Mouse (Mus musculus): ENCODE data around the gene Cdk14. TPM values are rescaled to one million over a fixed set of nuclear protein-coding genes. Genes with fewer than 3 reads are reported as not detected.

The Cdk14 gene
- polyA plus RNA-seq, 1 experiment from 2014 or later = 25.5 TPM

GRCm38 (mm10) chr5:4826886-4827285, 593.2 kb downstream of the Cdk14 start:
- no peaks in the 10 kb centered on the region for H3K4me1 ChIP-seq (replicated peaks; ENCODE audit: control insufficient read depth, insufficient read depth, low read length)
- 94% methylated on average over 2 of the region's 2 CpGs for WGBS
- no peak for DNase-seq (ENCODE audit: low spot score)

DNA sequence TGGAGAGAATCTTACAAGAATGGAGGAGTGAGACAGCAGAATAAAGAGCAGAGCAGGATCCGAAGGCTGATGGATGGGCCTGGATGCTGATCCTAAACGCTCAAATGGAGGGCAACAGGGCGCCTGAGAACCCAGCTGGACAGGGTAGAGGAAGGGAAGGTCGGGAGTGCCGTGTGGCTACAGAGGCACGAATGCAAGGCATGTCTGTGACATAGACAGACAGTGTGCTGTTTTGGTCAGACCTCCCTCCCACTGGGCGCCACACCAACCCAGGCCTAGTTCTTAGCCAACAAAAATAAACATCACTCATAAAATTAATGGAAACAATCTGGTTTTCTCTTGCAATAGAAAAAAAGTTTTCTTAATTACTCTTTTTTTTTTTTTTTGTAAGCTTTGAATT, 594.2 kb downstream of the Cdk14 start:
- Histone ChIP-seq H3K27ac (ENCODE audit: low read depth) (no peak overlapping the region), H3K9me3 (ENCODE audit: control insufficient read depth, low read length) (no peaks in the 10 kb centered on the region), H3K27me3 (replicated peaks; ENCODE audit: control insufficient read depth, insufficient read depth, low read length) (no peaks in the 10 kb centered on the region), H3K4me1 (replicated peaks; ENCODE audit: control insufficient read depth, insufficient read depth, low read length) (no peaks in the 10 kb centered on the region), H3K4me3 (ENCODE audit: low read depth, low read length) (no peak overlapping the region), H3K4me2 (ENCODE audit: low read length) (no peak overlapping the region), H3K9ac (ENCODE audit: low read length) (no peak overlapping the region), H3K36me3 (ENCODE audit: control insufficient read depth, insufficient read depth, low read length) (no peaks in the 10 kb centered on the region)
- DNase-seq (ENCODE audit: low spot score) (no peak), ATAC-seq (replicated peaks; ENCODE audit: low FRiP score, low TSS enrichment, low read depth) (no peak)
- WGBS = 56% methylated on average over 7 of the region's 7 CpGs

More at GRCm38 (mm10) chr5:4826886-4827285, 593.2 kb downstream of the Cdk14 start:
- no peak for ATAC-seq (replicated peaks; ENCODE audit: low FRiP score, low TSS enrichment, low read depth)
- Histone ChIP-seq H3K9ac (ENCODE audit: low read length) (no peak overlapping the region), H3K4me3 (ENCODE audit: low read depth, low read length) (no peak overlapping the region), H3K36me3 (ENCODE audit: control insufficient read depth, insufficient read depth, low read length) (no peaks in the 10 kb centered on the region), H3K27me3 (replicated peaks; ENCODE audit: control insufficient read depth, insufficient read depth, low read length) (no peaks in the 10 kb centered on the region), H3K9me3 (ENCODE audit: control insufficient read depth, low read length) (no peaks in the 10 kb centered on the region), H3K4me2 (ENCODE audit: low read length) (no peak overlapping the region), H3K27ac (ENCODE audit: low read depth) (no peak overlapping the region)

- 92% methylated on average over 4 of the region's 4 CpGs for WGBS
- Histone ChIP-seq H3K4me3 (ENCODE audit: low read depth, low read length) (no peak overlapping the region), H3K4me2 (ENCODE audit: low read length) (no peak overlapping the region), H3K27me3 (replicated peaks; ENCODE audit: control insufficient read depth, insufficient read depth, low read length) (no peaks in the 10 kb centered on the region), H3K9me3 (ENCODE audit: control insufficient read depth, low read length) (no peaks in the 10 kb centered on the region), H3K27ac (ENCODE audit: low read depth) (no peak overlapping the region), H3K4me1 (replicated peaks; ENCODE audit: control insufficient read depth, insufficient read depth, low read length) (no peaks in the 10 kb centered on the region), H3K36me3 (ENCODE audit: control insufficient read depth, insufficient read depth, low read length) (no peaks in the 10 kb centered on the region), H3K9ac (ENCODE audit: low read length) (no peak overlapping the region)
- DNase-seq (ENCODE audit: low spot score) (no peak), ATAC-seq (replicated peaks; ENCODE audit: low FRiP score, low TSS enrichment, low read depth) (no peak)
Measured at GRCm38 (mm10) chr5:4825076-4825475, 595.0 kb downstream of the Cdk14 start.

DNA sequence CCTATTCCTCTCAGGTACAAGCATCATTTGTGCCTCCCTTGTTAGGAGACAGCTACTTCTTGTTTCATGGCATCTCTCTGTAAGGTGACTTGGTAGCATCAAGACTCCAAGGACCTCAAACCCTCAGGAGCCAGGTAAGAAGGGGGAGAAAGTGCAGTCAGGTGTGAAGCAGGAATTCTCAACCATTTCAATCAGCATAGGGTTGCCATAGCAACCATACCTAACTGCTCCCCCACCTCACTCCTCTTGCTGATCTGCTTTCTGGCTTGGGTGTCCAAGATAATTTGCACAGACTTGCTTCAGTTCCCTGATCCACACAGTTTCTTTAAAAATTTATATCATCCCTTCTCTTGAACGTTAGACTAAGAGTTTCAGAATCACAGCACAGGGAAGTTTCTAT, 595.9 kb downstream of the Cdk14 start:
- no peaks in the 10 kb centered on the region for H3K9me3 ChIP-seq (ENCODE audit: control insufficient read depth, low read length)
- H3K4me1 ChIP-seq (replicated peaks; ENCODE audit: control insufficient read depth, insufficient read depth, low read length) = no peaks in the 10 kb centered on the region
- H3K4me3 ChIP-seq (ENCODE audit: low read depth, low read length) = no peak overlapping the region
- no peaks in the 10 kb centered on the region for H3K36me3 ChIP-seq (ENCODE audit: control insufficient read depth, insufficient read depth, low read length)
- no peaks in the 10 kb centered on the region for H3K27me3 ChIP-seq (replicated peaks; ENCODE audit: control insufficient read depth, insufficient read depth, low read length)
- ATAC-seq (replicated peaks; ENCODE audit: low FRiP score, low TSS enrichment, low read depth) (no peak), DNase-seq (ENCODE audit: low spot score) (no peak)
- no peak overlapping the region for H3K27ac ChIP-seq (ENCODE audit: low read depth)
- 58% methylated on average over 1 of the region's 1 CpGs for WGBS
- no peak overlapping the region for H3K4me2 ChIP-seq (ENCODE audit: low read length)
- H3K9ac ChIP-seq (ENCODE audit: low read length) = no peak overlapping the region

- ATAC-seq (replicated peaks; ENCODE audit: low FRiP score, low TSS enrichment, low read depth) = no peak
- H3K27ac ChIP-seq (ENCODE audit: low read depth) = no peak overlapping the region
Measured at GRCm38 (mm10) chr5:4822041-4822440, 598.1 kb downstream of the Cdk14 start.

DNA sequence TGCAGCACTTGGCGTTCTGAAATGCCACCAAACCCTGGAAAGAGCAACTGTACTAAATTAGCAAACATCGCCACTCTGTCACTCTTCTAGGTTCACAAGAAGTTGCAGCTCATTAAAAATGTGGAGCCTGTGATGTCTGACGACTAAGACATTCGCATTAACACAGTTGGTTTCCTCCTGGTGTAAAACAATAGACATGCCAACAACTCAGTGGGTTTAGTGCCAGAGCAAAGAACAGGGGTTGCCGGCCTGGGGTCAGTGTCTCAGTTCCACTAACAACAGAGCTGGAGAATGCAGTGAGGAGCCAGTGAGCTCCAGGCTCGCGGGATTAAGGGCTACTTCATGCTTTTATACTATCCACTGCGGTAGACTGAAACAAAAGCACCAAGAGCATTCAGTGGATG, 598.7 kb downstream of the Cdk14 start:
- Histone ChIP-seq H3K9me3 (ENCODE audit: control insufficient read depth, low read length) (no peaks in the 10 kb centered on the region), H3K27me3 (replicated peaks; ENCODE audit: control insufficient read depth, insufficient read depth, low read length) (no peaks in the 10 kb centered on the region), H3K36me3 (ENCODE audit: control insufficient read depth, insufficient read depth, low read length) (no peaks in the 10 kb centered on the region), H3K4me1 (replicated peaks; ENCODE audit: control insufficient read depth, insufficient read depth, low read length) (no peaks in the 10 kb centered on the region), H3K9ac (ENCODE audit: low read length) (no peak overlapping the region), H3K4me3 (ENCODE audit: low read depth, low read length) (no peak overlapping the region), H3K4me2 (ENCODE audit: low read length) (no peak overlapping the region), H3K27ac (ENCODE audit: low read depth) (no peak overlapping the region)
- ATAC-seq (replicated peaks; ENCODE audit: low FRiP score, low TSS enrichment, low read depth) (no peak), DNase-seq (ENCODE audit: low spot score) (no peak)
- WGBS = 49% methylated on average over 8 of the region's 8 CpGs

More at GRCm38 (mm10) chr5:4822041-4822440, 598.1 kb downstream of the Cdk14 start:
- H3K4me2 ChIP-seq (ENCODE audit: low read length) = no peak overlapping the region
- no peaks in the 10 kb centered on the region for H3K4me1 ChIP-seq (replicated peaks; ENCODE audit: control insufficient read depth, insufficient read depth, low read length)
- no peak overlapping the region for H3K4me3 ChIP-seq (ENCODE audit: low read depth, low read length)
- no peaks in the 10 kb centered on the region for H3K27me3 ChIP-seq (replicated peaks; ENCODE audit: control insufficient read depth, insufficient read depth, low read length)
- no peaks in the 10 kb centered on the region for H3K9me3 ChIP-seq (ENCODE audit: control insufficient read depth, low read length)
- no peaks in the 10 kb centered on the region for H3K36me3 ChIP-seq (ENCODE audit: control insufficient read depth, insufficient read depth, low read length)
- no peak overlapping the region for H3K9ac ChIP-seq (ENCODE audit: low read length)
- no peak for DNase-seq (ENCODE audit: low spot score)
- 62% methylated on average over 2 of the region's 2 CpGs for WGBS

GRCm38 (mm10) chr5:4816981-4817380, 603.1 kb downstream of the Cdk14 start:
- Histone ChIP-seq H3K9me3 (ENCODE audit: control insufficient read depth, low read length) (no peaks in the 10 kb centered on the region), H3K9ac (ENCODE audit: low read length) (no peak overlapping the region), H3K27ac (ENCODE audit: low read depth) (no peak overlapping the region), H3K36me3 (ENCODE audit: control insufficient read depth, insufficient read depth, low read length) (no peaks in the 10 kb centered on the region), H3K27me3 (replicated peaks; ENCODE audit: control insufficient read depth, insufficient read depth, low read length) (no peaks in the 10 kb centered on the region), H3K4me1 (replicated peaks; ENCODE audit: control insufficient read depth, insufficient read depth, low read length) (no peaks in the 10 kb centered on the region), H3K4me2 (ENCODE audit: low read length) (no peak overlapping the region), H3K4me3 (ENCODE audit: low read depth, low read length) (no peak overlapping the region)
- no peak for DNase-seq (ENCODE audit: low spot score)
- 86% methylated on average over 5 of the region's 5 CpGs for WGBS
- ATAC-seq (replicated peaks; ENCODE audit: low FRiP score, low TSS enrichment, low read depth) = no peak

DNA sequence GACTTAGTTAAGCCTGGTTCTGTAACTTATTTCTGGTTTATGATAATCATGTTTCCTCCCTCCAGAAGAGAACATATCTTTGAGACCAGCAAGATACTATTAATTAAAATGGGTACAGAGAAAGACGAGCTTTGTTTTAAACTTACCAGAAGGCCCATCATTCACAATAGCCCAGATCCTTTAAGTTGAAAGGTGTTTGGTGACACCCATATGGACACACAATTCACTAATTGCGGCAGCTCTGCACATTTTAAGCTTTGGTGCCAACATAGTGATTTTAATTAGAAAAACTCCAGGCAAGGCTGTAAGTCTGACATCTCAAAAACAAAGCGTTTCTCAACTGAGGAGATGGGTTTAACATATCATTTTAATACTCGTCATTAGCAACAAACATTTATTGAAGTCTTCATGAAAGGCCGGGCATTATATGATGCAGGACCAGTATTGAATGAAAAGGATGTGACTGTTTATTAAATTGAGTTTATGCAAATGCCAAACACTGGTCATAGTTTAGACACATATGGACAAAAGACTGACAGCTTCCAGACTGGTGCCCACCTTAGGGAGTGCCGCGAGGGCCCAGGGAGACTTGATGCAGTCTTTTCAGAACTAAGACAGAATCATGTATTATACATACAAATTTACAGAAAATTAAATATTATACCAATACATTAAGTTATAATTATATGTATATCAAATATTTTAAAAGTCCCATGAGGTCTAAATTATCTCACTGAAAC, 605.5 kb downstream of the Cdk14 start:
- no peaks in the 10 kb centered on the region for H3K9me3 ChIP-seq (ENCODE audit: control insufficient read depth, low read length)
- WGBS = 76% methylated on average over 7 of the region's 7 CpGs
- H3K9ac ChIP-seq (ENCODE audit: low read length) = no peak overlapping the region
- H3K4me2 ChIP-seq (ENCODE audit: low read length) = no peak overlapping the region
- no peak for ATAC-seq (replicated peaks; ENCODE audit: low FRiP score, low TSS enrichment, low read depth)
- no peaks in the 10 kb centered on the region for H3K27me3 ChIP-seq (replicated peaks; ENCODE audit: control insufficient read depth, insufficient read depth, low read length)
- no peaks in the 10 kb centered on the region for H3K36me3 ChIP-seq (ENCODE audit: control insufficient read depth, insufficient read depth, low read length)
- H3K4me3 ChIP-seq (ENCODE audit: low read depth, low read length) = no peak overlapping the region
- H3K4me1 ChIP-seq (replicated peaks; ENCODE audit: control insufficient read depth, insufficient read depth, low read length) = no peaks in the 10 kb centered on the region
- DNase-seq (ENCODE audit: low spot score) = no peak
- no peak overlapping the region for H3K27ac ChIP-seq (ENCODE audit: low read depth)

DNA sequence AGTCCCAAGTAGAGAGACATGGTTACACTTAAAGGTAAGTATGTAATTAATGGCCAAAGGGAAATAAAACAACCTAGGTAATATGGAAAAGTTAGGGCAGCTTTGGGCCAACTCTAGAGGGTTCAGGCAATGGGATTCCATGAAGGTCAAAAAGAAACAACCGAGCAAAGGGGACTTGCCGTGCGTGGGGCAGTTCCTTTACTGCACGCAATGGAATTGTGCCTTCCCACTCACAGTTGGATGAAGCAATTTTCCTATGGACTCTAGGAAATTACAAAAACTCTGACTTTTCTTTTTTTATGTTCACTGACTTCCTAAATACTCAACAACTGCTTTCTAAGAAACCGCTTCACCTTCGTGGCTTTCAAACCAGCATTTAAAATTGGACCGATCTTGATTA, 606.8 kb downstream of the Cdk14 start:
- DNase-seq (ENCODE audit: low spot score) (no peak), ATAC-seq (replicated peaks; ENCODE audit: low FRiP score, low TSS enrichment, low read depth) (no peak)
- Histone ChIP-seq H3K36me3 (ENCODE audit: control insufficient read depth, insufficient read depth, low read length) (no peaks in the 10 kb centered on the region), H3K27me3 (replicated peaks; ENCODE audit: control insufficient read depth, insufficient read depth, low read length) (no peaks in the 10 kb centered on the region), H3K27ac (ENCODE audit: low read depth) (no peak overlapping the region), H3K4me3 (ENCODE audit: low read depth, low read length) (no peak overlapping the region), H3K4me1 (replicated peaks; ENCODE audit: control insufficient read depth, insufficient read depth, low read length) (no peaks in the 10 kb centered on the region), H3K9ac (ENCODE audit: low read length) (no peak overlapping the region), H3K9me3 (ENCODE audit: control insufficient read depth, low read length) (no peaks in the 10 kb centered on the region), H3K4me2 (ENCODE audit: low read length) (no peak overlapping the region)
- 95% methylated on average over 7 of the region's 7 CpGs for WGBS
